ENCODE assay signal across 15 mouse cellular contexts in genomic region chr6:30359762-30360509, GRCm38 (mm10). TPM values are rescaled to one million over a fixed set of nuclear protein-coding genes. Genes with fewer than 3 reads are reported as not detected.
DNase-seq lines count a peak whose midpoint lies in the region; ATAC-seq and TF ChIP-seq lines count a peak whose summit lies in the region.
"Had no signal": no experiment of that assay in that cellular context is flagged by ENCODE, and none has a peak within 500 bp of the region (broad histone marks: within the 10 kb centered on the region; RNA-seq: fewer than 3 reads in every experiment).

No protein-coding gene starts in this region.

- H3K9me3 ChIP-seq in CH12.LX (replicated peaks; ENCODE audit: low read length), result no peaks in the 10 kb centered on the region
- H3K9me3 ChIP-seq in heart, postnatal 0 days (replicated peaks; ENCODE audit: control insufficient read depth, low read length), result no peaks in the 10 kb centered on the region
- H3K9me3 ChIP-seq: G1E had no signal

- peaks cover 0 to 35% of the 10 kb centered on the region in 2 experiments; a peak in 2 of 4 replicates for H3K4me1 ChIP-seq in CH12.LX (ENCODE audit: control insufficient read depth in 1 of 2, insufficient read depth in 2 of 2)
- 0 out of 2 replicates have a peak, but pooled peaks cover 5% of the 10 kb centered on the region for H3K4me1 ChIP-seq in heart, postnatal 0 days (ENCODE audit: control insufficient read depth, insufficient read depth)

- no peaks in the 10 kb centered on the region for H3K27me3 ChIP-seq in CH12.LX (replicated peaks)
- H3K27me3 ChIP-seq in heart, postnatal 0 days (ENCODE audit: control insufficient read depth, insufficient read depth, low read length), result no peaks in the 10 kb centered on the region

- no peak for TF ChIP-seq CTCF in CH12.LX (conservative IDR thresholded peaks at IDR 0.05 in 1 of 2, IDR thresholded peaks at IDR 0.05 in 1 of 2; ENCODE audit: low read depth in 2 of 2, low read length in 2 of 2)
- no peak for TF ChIP-seq CTCF in heart, postnatal 0 days (IDR thresholded peaks at IDR 0.05; ENCODE audit: low read depth)

- H3K4me2 ChIP-seq in CH12.LX (ENCODE audit: insufficient read depth, low read depth, poor library complexity, severe bottlenecking), result no peak overlapping the region
- no peak overlapping the region for H3K4me2 ChIP-seq in heart, postnatal 0 days (ENCODE audit: low read depth, low read length)

- 22% methylated on average over 12 of the region's 12 CpGs for WGBS in heart, postnatal 0 days

- H3K79me2 ChIP-seq in CH12.LX (replicated peaks; ENCODE audit: control insufficient read depth, extremely low read depth, insufficient read depth, poor library complexity, severe bottlenecking), result no peaks in the 10 kb centered on the region

- in situ Hi-C loops in CH12.LX (cut with MboI; ENCODE audit: low pct_ligation_motif_present, low pct_unique_long_range_greater_than_20kb, low sequenced_read_pairs), result loop anchor here (5.0 to 10.0 kb wide), 2 partner anchors 153 to 265 kb away; no protein-coding TSS in a partner anchor

- H3K27ac ChIP-seq in CH12.LX (ENCODE audit: insufficient read depth, low read depth), result no peak overlapping the region
- peak overlapping the region; percentile 78 for H3K27ac ChIP-seq in heart, postnatal 0 days (ENCODE audit: low read depth)
- H3K27ac ChIP-seq: hindbrain, postnatal 0 days had no signal

- intact Hi-C loops in heart, postnatal 25 days (cut with DNase I), result loop anchor here (5.0 kb wide), 3 partner anchors 58 to 508 kb away; partner anchors contain the start of gene Ube2h

- H3K36me3 ChIP-seq in CH12.LX (replicated peaks in 1 of 2; ENCODE audit: control insufficient read depth in 1 of 2, insufficient read depth in 1 of 2, low read length in 1 of 2), result peaks cover 15 to 38% of the 10 kb centered on the region in 2 experiments
- H3K36me3 ChIP-seq in heart, postnatal 0 days (replicated peaks; ENCODE audit: control insufficient read depth, insufficient read depth, low read length), result peaks cover 3% of the 10 kb centered on the region

- dilution Hi-C loops in CH12.LX (cut with MboI; ENCODE audit: extremely low pct_ligation_motif_present, extremely low pct_unique_long_range_greater_than_20kb, low sequenced_read_pairs), result no loop called here

- ATAC-seq in heart, postnatal 0 days (ENCODE audit: insufficient read depth, low read depth), result peak; percentile 81
- ATAC-seq: hindbrain, postnatal 0 days had no signal

- no peak overlapping the region for H3K9ac ChIP-seq in CH12.LX (ENCODE audit: insufficient read depth, low read depth)
- H3K9ac ChIP-seq in heart, postnatal 0 days (replicated peaks; ENCODE audit: low read depth, low read length), result no peak overlapping the region

- peak; percentile 97 for DNase-seq in heart, adult 11 months
- DNase-seq in heart, postnatal 25 days (ENCODE audit: low spot score), result no peak
- peak; percentile 23 for DNase-seq in CH12.LX (ENCODE audit: extremely low read depth)
- peak; percentile 73 to 80 for DNase-seq in heart, adult 18-20 months
- DNase-seq in heart, postnatal 0 days (ENCODE audit: low spot score), result peak; percentile 87
- no peak for DNase-seq in left cerebral cortex, adult 9 months (ENCODE audit: low spot score in 2 of 2)
- no peak for DNase-seq in natural killer cell, adult 2 months (ENCODE audit: low spot score in 2 of 2)
- DNase-seq in adrenal gland, postnatal 4 days (ENCODE audit: low spot score in 2 of 2), result no peak
- DNase-seq: cerebellum, adult 11-12 months; kidney, postnatal 14 days; right cerebral cortex, postnatal 14 days; thymus, adult 2 months had no signal

- no peak for TF ChIP-seq POLR2A in CH12.LX (IDR thresholded peaks at IDR 0.05; ENCODE audit: low read depth, low read length)

- TF ChIP-seq RAD21 in CH12.LX (IDR thresholded peaks at IDR 0.05; ENCODE audit: low read depth, low read length), result no peak

- no peak overlapping the region for H3K4me3 ChIP-seq in CH12.LX (replicated peaks in 1 of 3; ENCODE audit: low read depth in 2 of 3, low read length in 2 of 3, poor library complexity in 1 of 3)
- H3K4me3 ChIP-seq in heart, postnatal 0 days (ENCODE audit: low read depth, low read length), result no peak overlapping the region
- H3K4me3 ChIP-seq: erythroblast, embryonic 14.5 days had no signal

- no peak for TF ChIP-seq EP300 in CH12.LX (IDR thresholded peaks at IDR 0.05; ENCODE audit: low read length)
- no peak for TF ChIP-seq EP300 in heart, postnatal 0 days (IDR thresholded peaks at IDR 0.05; ENCODE audit: low read depth)

TF ChIP-seq in CH12.LX, 34 proteins besides CTCF, POLR2A, EP300 and RAD21:
- no peak for TF ChIP-seq CHD1 (IDR thresholded peaks at IDR 0.05; ENCODE audit: low read depth, low read length)
- peak; percentile 68; the same call in 1 of the 2 replicates for TF ChIP-seq MEF2A (IDR thresholded peaks at IDR 0.05; ENCODE audit: borderline replicate concordance, low read depth, low read length)
- peak; percentile 38 for TF ChIP-seq ETS1 (conservative IDR thresholded peaks at IDR 0.05; ENCODE audit: low read depth, low read length)

RNA-seq across cellular contexts. Expression of gene Zc3hc1, which starts 30.9 kb away (rescaled TPM):
- total RNA-seq in heart, postnatal 25 days (2021), result 10 to 100 TPM; 15.1 to 16.1 TPM
- total RNA-seq in CH12.LX (2012; rRNA removed) (59.5 and 61.3 TPM in 2 replicates), CH12.LX (2014; rRNA removed) (89.5 and 94.4 TPM in 2 replicates)
- 72.9 and 80.2 TPM in 2 replicates for polyA plus RNA-seq in CH12.LX (2012; ENCODE audit: insufficient read length, low read depth)
- total RNA-seq in heart, adult 18-20 months (2021), result 10 to 100 TPM; 14.8 to 19.3 TPM
- total RNA-seq in heart, postnatal 0 days (2014; rRNA removed; ENCODE audit: low replicate concordance), result 35.0 and 40.4 TPM in 2 replicates
- polyA plus RNA-seq in heart, postnatal 0 days (2015; fragmentation: Nextera tagmentation; extraction: Ambion mirVana), result 24.3 and 27.8 TPM in 2 replicates
- 10 to 100 TPM; 31.9 to 32.8 TPM for total RNA-seq in adrenal gland, postnatal 4 days (2021)

RNA-seq across cellular contexts. Expression of gene Klhdc10, which starts 41.7 kb away (rescaled TPM):
- 10 to 100 TPM; 57.3 to 60.3 TPM for total RNA-seq in heart, postnatal 25 days (2021)
- total RNA-seq in CH12.LX (2012; rRNA removed) (30.6 and 37.7 TPM in 2 replicates), CH12.LX (2014; rRNA removed) (22.1 and 26.3 TPM in 2 replicates)
- polyA plus RNA-seq in CH12.LX (2012; ENCODE audit: insufficient read length, low read depth), result 29.6 and 35.8 TPM in 2 replicates
- total RNA-seq in heart, adult 18-20 months (2021), result 10 to 100 TPM; 42.6 to 42.8 TPM
- 58.7 and 86.7 TPM in 2 replicates for total RNA-seq in heart, postnatal 0 days (2014; rRNA removed; ENCODE audit: low replicate concordance)
- polyA plus RNA-seq in heart, postnatal 0 days (2015; fragmentation: Nextera tagmentation; extraction: Ambion mirVana), result 10.5 and 11.8 TPM in 2 replicates
- 10 to 100 TPM; 97.5 to 98.1 TPM for total RNA-seq in adrenal gland, postnatal 4 days (2021)

RNA-seq across cellular contexts. Expression of gene Ube2h, which starts 55.6 kb away (rescaled TPM):
- total RNA-seq in heart, postnatal 25 days (2021), result 10 to 100 TPM; 64.4 to 80.8 TPM
- 9.4 and 13.4 TPM in 2 replicates for total RNA-seq in CH12.LX (2012; rRNA removed)
- total RNA-seq in CH12.LX (2014; rRNA removed), result 5.9 and 6.1 TPM in 2 replicates
- 11.8 and 13.4 TPM in 2 replicates for polyA plus RNA-seq in CH12.LX (2012; ENCODE audit: insufficient read length, low read depth)
- total RNA-seq in heart, adult 18-20 months (2021), result 10 to 100 TPM; 56.8 to 63.6 TPM
- 22.5 and 31.9 TPM in 2 replicates for total RNA-seq in heart, postnatal 0 days (2014; rRNA removed; ENCODE audit: low replicate concordance)
- polyA plus RNA-seq in heart, postnatal 0 days (2015; fragmentation: Nextera tagmentation; extraction: Ambion mirVana), result 30.4 and 32.4 TPM in 2 replicates
- 100 to 1,000 TPM; 108 to 113 TPM for total RNA-seq in adrenal gland, postnatal 4 days (2021)

Comparison
In these comparisons a context has a peak if more than half of its experiments do, and no peak if none do; other contexts are left out.
1. DNase-seq: peak in heart, adult 11 months (single experiment), CH12.LX (single experiment), heart, adult 18-20 months (2 of 2) and heart, postnatal 0 days (single experiment); none in heart, postnatal 25 days (single experiment), left cerebral cortex, adult 9 months (0 of 2), natural killer cell, adult 2 months (0 of 2) and adrenal gland, postnatal 4 days (0 of 2).